Mouse (Mus musculus) CH12.LX (cell line): ENCODE data around the gene Gm7879. TPM values are rescaled to one million over a fixed set of nuclear protein-coding genes. Genes with fewer than 3 reads are reported as not detected.

Source experiments
- DNase-seq: peaks from one replicate; pipeline ENCODE4 v3.0.0-alpha.2; 2013; ENCODE audit errors: extremely low read depth
- H3K27ac ChIP-seq: 2 replicates; pipeline ENCODE4 v1.5.1; 2012; ENCODE audit warnings: low read depth, mild to moderate bottlenecking, control low read depth, moderate library complexity; ENCODE audit not compliant: insufficient read depth
- H3K27me3 ChIP-seq: replicated peaks from 2 replicates; pipeline ENCODE3; 2012; ENCODE audit warnings: inconsistent platforms
- H3K36me3 ChIP-seq, 2 experiments: replicated peaks in 1 of 2; 2 replicates each; pipeline versions ENCODE3 to v1.6.1; 2012; ENCODE audit warnings: inconsistent platforms in 1 of 2, low read length in 1 of 2, mild to moderate bottlenecking in 1 of 2, mixed read lengths in 1 of 2, moderate library complexity in 1 of 2; ENCODE audit not compliant: control insufficient read depth in 1 of 2, insufficient read depth in 1 of 2
- H3K4me1 ChIP-seq, 2 experiments: 2 replicates each; pipeline ENCODE4 v1.6.1; 2012; ENCODE audit warnings: inconsistent platforms in 1 of 2, moderate library complexity in 1 of 2; ENCODE audit not compliant: insufficient read depth in 2 of 2, control insufficient read depth in 1 of 2
- H3K4me2 ChIP-seq: 2 replicates; pipeline ENCODE4 v1.6.1; 2012; ENCODE audit warnings: low read depth, mild to moderate bottlenecking, control low read depth; ENCODE audit not compliant: poor library complexity, insufficient read depth, severe bottlenecking
- H3K4me3 ChIP-seq, 3 experiments: fragments of 150-350 bp in 1 of 3; sonication (generic) in 1 of 3; replicated peaks in 1 of 3; 2 replicates each; pipeline versions ENCODE3 to v1.5.1; 2011 to 2012; ENCODE audit warnings: low read depth in 2 of 3, low read length in 2 of 3, mild to moderate bottlenecking in 2 of 3, moderate library complexity in 2 of 3, control low read depth in 1 of 3, improper control_type of control experiment in 1 of 3, inconsistent platforms in 1 of 3, mixed read lengths in 1 of 3; ENCODE audit not compliant: poor library complexity in 1 of 3
- H3K79me2 ChIP-seq: replicated peaks from 2 replicates; pipeline ENCODE4 v1.6.1; 2012; ENCODE audit warnings: mild to moderate bottlenecking, moderate library complexity; ENCODE audit not compliant: control insufficient read depth, poor library complexity, insufficient read depth, severe bottlenecking; ENCODE audit errors: extremely low read depth
- H3K9ac ChIP-seq: 2 replicates; pipeline ENCODE4 v1.6.1; 2012; ENCODE audit warnings: low read depth, mild to moderate bottlenecking, control low read depth, moderate library complexity; ENCODE audit not compliant: insufficient read depth
- H3K9me3 ChIP-seq: replicated peaks from 2 replicates; pipeline ENCODE3; 2012; ENCODE audit warnings: low read length, inconsistent platforms, mixed read lengths
- BHLHE40 ChIP-seq: IDR thresholded peaks from 2 replicates; pipeline ENCODE4 v1.6.1; 2011; ENCODE audit warnings: mild to moderate bottlenecking, low read depth, low read length, improper control_type of control experiment
- CHD1 ChIP-seq: IDR thresholded peaks from 2 replicates; pipeline ENCODE4 v1.6.1; 2012; ENCODE audit warnings: low read depth, low read length, improper control_type of control experiment, inconsistent platforms
- CHD2 ChIP-seq: IDR thresholded peaks from 2 replicates; pipeline ENCODE4 v1.6.1; 2011; ENCODE audit warnings: low read length, improper control_type of control experiment
- CTCF ChIP-seq, 2 experiments: IDR thresholded peaks in 1 of 2; conservative IDR thresholded peaks in 1 of 2; 2 replicates each; pipeline ENCODE4 v1.5.1; 2011 to 2012; ENCODE audit warnings: low read depth in 2 of 2, low read length in 2 of 2, improper control_type of control experiment in 1 of 2, inconsistent platforms in 1 of 2, mild to moderate bottlenecking in 1 of 2, moderate library complexity in 1 of 2
- E2F4 ChIP-seq: IDR thresholded peaks from 2 replicates; pipeline ENCODE4 v1.6.1; 2011; ENCODE audit warnings: low read depth, low read length, improper control_type of control experiment; ENCODE audit not compliant: insufficient replicate concordance
- EP300 ChIP-seq: IDR thresholded peaks from 2 replicates; pipeline ENCODE4 v1.6.1; 2011; ENCODE audit warnings: low read length, improper control_type of control experiment
- ETS1 ChIP-seq: conservative IDR thresholded peaks from 2 replicates; pipeline ENCODE4 v1.6.1; 2012; ENCODE audit warnings: low read depth, mild to moderate bottlenecking, inconsistent platforms, low read length, improper control_type of control experiment, moderate library complexity
- GABPA ChIP-seq: IDR thresholded peaks from 2 replicates; pipeline ENCODE4 v1.6.1; 2012; ENCODE audit warnings: low read depth, low read length, improper control_type of control experiment, inconsistent platforms; ENCODE audit not compliant: insufficient replicate concordance
- IRF4 ChIP-seq: IDR thresholded peaks from 2 replicates; pipeline ENCODE4 v1.6.1; 2014; ENCODE audit warnings: low read depth, mild to moderate bottlenecking, inconsistent platforms, low read length, improper control_type of control experiment
- JUN ChIP-seq: IDR thresholded peaks from 2 replicates; pipeline ENCODE4 v1.6.1; 2011; ENCODE audit warnings: low read depth, mild to moderate bottlenecking, low read length, improper control_type of control experiment, moderate library complexity; ENCODE audit not compliant: insufficient read depth
- JUND ChIP-seq: conservative IDR thresholded peaks from 2 replicates; pipeline ENCODE4 v1.6.1; 2011; ENCODE audit warnings: low read depth, low read length, improper control_type of control experiment
- KAT2A ChIP-seq: IDR thresholded peaks from 2 replicates; pipeline ENCODE4 v1.6.1; 2012; ENCODE audit warnings: low read length, improper control_type of control experiment, inconsistent platforms; ENCODE audit not compliant: insufficient replicate concordance
- MAFK ChIP-seq: IDR thresholded peaks from 2 replicates; pipeline ENCODE4 v1.6.1; 2011; ENCODE audit warnings: low read length, improper control_type of control experiment; ENCODE audit not compliant: insufficient replicate concordance
- MAZ ChIP-seq: IDR thresholded peaks from 2 replicates; pipeline ENCODE4 v1.6.1; 2012; ENCODE audit warnings: low read depth, mild to moderate bottlenecking, inconsistent platforms, low read length, improper control_type of control experiment, moderate library complexity
- MEF2A ChIP-seq: IDR thresholded peaks from 2 replicates; pipeline ENCODE4 v1.6.1; 2014; ENCODE audit warnings: low read depth, mild to moderate bottlenecking, inconsistent platforms, low read length, improper control_type of control experiment, borderline replicate concordance
- MXI1 ChIP-seq: IDR thresholded peaks from 2 replicates; pipeline ENCODE4 v1.6.1; 2011; ENCODE audit warnings: mild to moderate bottlenecking, low read depth, low read length, improper control_type of control experiment
- NELFE ChIP-seq: IDR thresholded peaks from 2 replicates; pipeline ENCODE4 v1.6.1; 2011; ENCODE audit warnings: low read depth, low read length, improper control_type of control experiment
- NRF1 ChIP-seq: IDR thresholded peaks from 2 replicates; pipeline ENCODE4 v1.6.1; 2014; ENCODE audit warnings: low read depth, mild to moderate bottlenecking, inconsistent platforms, low read length, improper control_type of control experiment, moderate library complexity
- PAX5 ChIP-seq: IDR thresholded peaks from 2 replicates; pipeline ENCODE4 v1.6.1; 2012; ENCODE audit warnings: low read length, inconsistent platforms, mixed read lengths
- POLR2AphosphoS2 ChIP-seq: IDR thresholded peaks from 2 replicates; pipeline ENCODE4 v1.6.1; 2011; ENCODE audit warnings: low read depth, low read length, improper control_type of control experiment
- RAD21 ChIP-seq: IDR thresholded peaks from 2 replicates; pipeline ENCODE4 v1.6.1; 2011; ENCODE audit warnings: low read depth, mild to moderate bottlenecking, low read length, improper control_type of control experiment, moderate library complexity
- RCOR1 ChIP-seq: conservative IDR thresholded peaks from 2 replicates; pipeline ENCODE4 v1.6.1; 2012; ENCODE audit warnings: low read depth, mild to moderate bottlenecking, inconsistent platforms, low read length, improper control_type of control experiment
- SIN3A ChIP-seq: IDR thresholded peaks from 2 replicates; pipeline ENCODE4 v1.6.1; 2012; ENCODE audit warnings: low read length, improper control_type of control experiment, inconsistent platforms
- SMC3 ChIP-seq: IDR thresholded peaks from 2 replicates; pipeline ENCODE4 v1.6.1; 2011; ENCODE audit warnings: low read depth, low read length, improper control_type of control experiment
- TCF12 ChIP-seq: IDR thresholded peaks from 2 replicates; pipeline ENCODE4 v1.6.1; 2014; ENCODE audit warnings: low read depth, mild to moderate bottlenecking, inconsistent platforms, low read length, improper control_type of control experiment
- UBTF ChIP-seq: IDR thresholded peaks from 2 replicates; pipeline ENCODE4 v1.6.1; 2012; ENCODE audit warnings: low read depth, mild to moderate bottlenecking, inconsistent platforms, low read length, improper control_type of control experiment, moderate library complexity
- USF1 ChIP-seq: IDR thresholded peaks from 2 replicates; pipeline ENCODE4 v1.6.1; 2014; ENCODE audit warnings: low read depth, mild to moderate bottlenecking, inconsistent platforms, low read length, improper control_type of control experiment
- ZC3H11A ChIP-seq: IDR thresholded peaks from 2 replicates; pipeline ENCODE4 v1.6.1; 2012; ENCODE audit warnings: low read depth, mild to moderate bottlenecking, inconsistent platforms, low read length, improper control_type of control experiment
- ZKSCAN1 ChIP-seq: IDR thresholded peaks from 2 replicates; pipeline ENCODE4 v1.6.1; 2012; ENCODE audit warnings: low read depth, inconsistent platforms, low read length, improper control_type of control experiment, borderline replicate concordance
- ZMIZ1 ChIP-seq: IDR thresholded peaks from 2 replicates; pipeline ENCODE4 v1.6.1; 2012; ENCODE audit warnings: low read depth, mild to moderate bottlenecking, inconsistent platforms, low read length, improper control_type of control experiment
- ZNF384 ChIP-seq: IDR thresholded peaks from 2 replicates; pipeline ENCODE4 v1.6.1; 2012; ENCODE audit warnings: low read depth, low read length, improper control_type of control experiment, inconsistent platforms
- dilution Hi-C: fragments of 300-500 bp; cut with MboI; formaldehyde crosslinking; loops from 2 replicates; pipeline ENCODE4 v1.14.3; 2020; ENCODE audit warnings: low sequenced_read_pairs; ENCODE audit not compliant: extremely low pct_unique_long_range_greater_than_20kb, extremely low pct_ligation_motif_present
- in situ Hi-C: fragments of 300-500 bp; cut with MboI; formaldehyde crosslinking; loops from 3 replicates; pipeline ENCODE4 v1.14.3; 2019; ENCODE audit warnings: low sequenced_read_pairs, low pct_ligation_motif_present, low pct_unique_long_range_greater_than_20kb, mixed read lengths
- polyA plus RNA-seq: library from polyadenylated mRNA; unstranded; fragments of >175 nt; gene quantifications from 2 replicates; pipeline ENCODE4 v1.2.1, GENCODE M21; 2012; ENCODE audit warnings: low read depth; ENCODE audit not compliant: insufficient read length
- total RNA-seq, 2 experiments: library from RNA; depleted of rRNA; stranded (reverse); fragments of 300-350 nt in 1 of 2; fragments of >200 nt in 1 of 2; gene quantifications; 2 replicates each; pipeline ENCODE4 v1.2.3; 2012 to 2014

The Gm7879 gene
- total and polyA plus RNA-seq, 3 experiments = 1.0 to 16.3 (median 1.4) TPM

DNA sequence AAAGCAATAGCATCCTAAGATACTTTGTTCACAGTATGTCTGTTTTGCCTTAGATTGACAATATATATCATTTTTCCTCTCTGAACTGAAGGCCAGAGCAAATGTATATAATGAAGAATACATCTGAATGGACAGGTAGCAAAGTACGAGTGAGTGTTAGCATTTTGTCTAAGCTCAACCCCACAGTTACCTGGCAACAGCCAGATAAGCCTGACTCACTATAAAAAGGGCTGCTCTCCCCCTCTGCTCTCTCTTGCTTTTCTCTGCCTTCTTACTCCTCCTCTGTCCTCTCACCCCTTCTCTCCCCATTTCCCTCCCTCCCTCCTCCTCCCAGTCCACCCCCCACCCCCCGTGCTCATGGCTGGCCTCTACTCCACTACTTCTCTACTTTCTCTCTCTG is 20.3 kb downstream of the Gm7879 start:
- TF ChIP-seq MAFK (no peak), BHLHE40 (no peak), CHD1 (no peak)
- H3K79me2 ChIP-seq = no peaks in the 10 kb centered on the region
- H3K4me3 ChIP-seq = no peak overlapping the region
- no peaks in the 10 kb centered on the region for H3K36me3 ChIP-seq
- no peaks in the 10 kb centered on the region for H3K27me3 ChIP-seq
- H3K9ac ChIP-seq = no peak overlapping the region
- in situ Hi-C loops (no loop called here), dilution Hi-C loops (no loop called here)
- no peak overlapping the region for H3K27ac ChIP-seq
- H3K9me3 ChIP-seq = no peaks in the 10 kb centered on the region
- no peak for DNase-seq
- no peaks in the 10 kb centered on the region for H3K4me1 ChIP-seq
- no peak overlapping the region for H3K4me2 ChIP-seq

DNA sequence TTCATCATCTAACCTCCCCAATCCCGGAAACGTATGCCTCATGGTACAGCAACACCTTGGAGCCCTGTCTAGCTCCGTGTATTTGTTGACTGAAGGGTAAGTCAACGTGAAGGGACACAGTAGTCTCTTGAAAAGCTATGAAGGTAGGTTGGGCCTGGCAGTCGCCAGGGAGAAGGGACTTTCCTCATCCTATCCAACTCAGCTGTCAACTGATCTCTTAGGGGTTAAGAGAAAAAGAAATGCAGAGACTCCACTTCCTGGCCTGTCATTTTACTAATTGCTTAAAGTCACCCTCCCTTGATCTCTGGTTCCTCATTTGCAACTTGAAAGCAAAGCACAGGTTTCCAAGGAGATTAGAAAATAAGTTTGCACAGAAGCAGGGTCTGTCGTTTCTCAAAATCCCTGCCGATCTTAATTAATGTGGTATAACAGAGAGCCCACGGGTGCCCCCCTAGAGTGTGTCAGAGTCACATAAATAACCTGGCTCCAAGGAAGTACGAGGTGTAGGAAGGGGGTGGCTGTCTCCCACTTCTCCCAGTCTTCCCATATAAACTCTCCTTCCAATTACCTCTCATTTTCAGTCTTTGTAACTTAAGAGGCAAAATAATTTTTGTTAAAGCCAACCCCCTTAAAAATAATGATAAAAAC is 34.5 kb downstream of the Gm7879 start:
- no peaks in the 10 kb centered on the region for H3K9me3 ChIP-seq
- H3K27ac ChIP-seq = peak overlapping the region; percentile 73
- peak; percentile 82 for DNase-seq
- H3K4me1 ChIP-seq = peaks cover 10 to 48% of the 10 kb centered on the region in 2 experiments
- dilution Hi-C loops = no loop called here
- no peaks in the 10 kb centered on the region for H3K36me3 ChIP-seq
- H3K79me2 ChIP-seq = no peaks in the 10 kb centered on the region
- in situ Hi-C loops = no loop called here
- H3K4me3 ChIP-seq = peak overlapping the region in 2 of 3 experiments; percentile 17 to 41
- peak overlapping the region; percentile 95 for H3K4me2 ChIP-seq
- H3K27me3 ChIP-seq = no peaks in the 10 kb centered on the region
- H3K9ac ChIP-seq = peak overlapping the region; percentile 59
- TF ChIP-seq BHLHE40 (peak; percentile 35; the same call in 1 of the 2 replicates), CTCF (conservative IDR thresholded peaks at IDR 0.05 in 1 of 2, IDR thresholded peaks at IDR 0.05 in 1 of 2; ENCODE audit: low read depth in 2 of 2, low read length in 2 of 2) (no peak), NELFE (peak; percentile 51; the same call in 1 of the 2 replicates), KAT2A (no peak), MAFK (no peak), ZMIZ1 (no peak; the same call in 1 of the 2 replicates), CHD1 (peak; percentile 81), SMC3 (no peak), NRF1 (no peak), MAZ (no peak), PAX5 (no peak), ZNF384 (no peak), IRF4 (no peak), MXI1 (peak; percentile 58), JUN (no peak), CHD2 (no peak), SIN3A (no peak; the same call in 1 of the 2 replicates), EP300 (peak; percentile 73), JUND (no peak), ETS1 (peak; percentile 82), ZKSCAN1 (no peak), POLR2AphosphoS2 (no peak), USF1 (no peak), RAD21 (no peak), MEF2A (0 out of 2 replicates have a peak, but pooled peaks have one; percentile 17), GABPA (no peak), ZC3H11A (no peak), TCF12 (peak; percentile 50; the same call in 1 of the 2 replicates), UBTF (no peak), E2F4 (no peak), RCOR1 (no peak)
